Mouse (Mus musculus) NIH3T3 (cell line): ENCODE measurements around the gene Nosip.
A peak's percentile ranks its signal among the peaks of the same experiment; 100 is the strongest.
"Not testable (repeated sequence)": the region's sequence is repeated elsewhere in the genome, so short reads cannot be mapped to it uniquely, and the experiment has no call there.

Experiments used
- DNase-seq: peaks from one replicate; pipeline ENCODE4 v3.0.0-alpha.2; 2012; ENCODE audit warnings: low read depth

Nosip gene

DNA sequence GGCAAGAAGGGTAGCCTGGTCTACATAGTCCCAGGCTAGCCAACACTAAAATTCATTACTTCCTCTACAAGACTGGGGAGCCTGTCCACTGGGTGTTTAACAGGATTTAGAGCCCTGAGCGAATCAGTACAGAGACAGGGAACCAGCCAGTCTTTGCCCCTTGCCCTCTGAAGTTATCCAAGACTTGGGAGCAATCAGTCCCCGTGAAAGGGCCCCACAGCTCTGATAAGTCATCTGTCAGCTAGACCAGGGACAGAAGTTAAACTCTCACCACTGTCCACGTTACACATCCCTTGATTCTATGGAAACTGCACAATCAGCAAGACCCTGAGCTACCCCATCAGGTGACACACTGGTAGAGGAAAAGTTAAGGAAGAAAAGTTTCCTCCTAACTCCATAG, 50.3 kb downstream of the Nosip start:
- no peak for DNase-seq

DNA sequence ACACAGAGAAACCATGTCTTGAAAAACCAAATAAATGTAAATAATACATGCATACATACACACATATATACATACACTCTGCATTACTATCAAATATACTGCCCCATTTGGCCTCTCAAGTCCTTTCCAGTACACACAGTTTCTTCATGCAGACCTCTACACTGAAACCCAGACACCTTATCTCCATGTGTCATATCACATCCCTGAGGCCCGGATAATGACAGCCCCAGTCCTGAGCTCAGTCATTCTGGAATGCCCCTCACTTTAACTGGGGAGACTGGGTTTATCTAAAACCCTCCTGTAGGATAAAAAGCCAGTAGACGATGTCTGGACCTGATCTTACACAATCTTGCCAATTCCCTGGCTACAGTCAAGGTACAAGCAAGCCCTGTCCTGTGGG, 51.2 kb downstream of the Nosip start:
- DNase-seq = no peak

DNA sequence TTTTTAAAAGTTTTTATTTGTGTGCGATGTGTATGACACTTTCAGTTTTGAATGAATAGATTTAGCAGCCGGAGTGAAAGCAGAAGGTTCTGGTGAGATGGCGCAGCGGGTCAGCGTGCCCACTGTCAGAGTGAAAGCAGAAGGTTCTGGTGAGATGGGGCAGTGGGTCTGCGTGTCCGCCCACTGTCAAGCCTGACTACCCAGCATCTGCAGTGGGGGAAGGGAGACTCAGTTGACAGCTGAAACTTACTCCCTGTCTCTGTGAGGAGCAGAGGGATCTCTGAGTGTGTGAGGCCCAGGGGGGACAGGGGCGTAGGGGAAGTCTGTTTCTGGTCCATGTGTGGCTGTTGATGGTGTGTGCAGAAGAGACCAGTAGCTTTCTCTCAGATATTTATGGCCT, 55.3 kb downstream of the Nosip start:
- no peak for DNase-seq

DNA sequence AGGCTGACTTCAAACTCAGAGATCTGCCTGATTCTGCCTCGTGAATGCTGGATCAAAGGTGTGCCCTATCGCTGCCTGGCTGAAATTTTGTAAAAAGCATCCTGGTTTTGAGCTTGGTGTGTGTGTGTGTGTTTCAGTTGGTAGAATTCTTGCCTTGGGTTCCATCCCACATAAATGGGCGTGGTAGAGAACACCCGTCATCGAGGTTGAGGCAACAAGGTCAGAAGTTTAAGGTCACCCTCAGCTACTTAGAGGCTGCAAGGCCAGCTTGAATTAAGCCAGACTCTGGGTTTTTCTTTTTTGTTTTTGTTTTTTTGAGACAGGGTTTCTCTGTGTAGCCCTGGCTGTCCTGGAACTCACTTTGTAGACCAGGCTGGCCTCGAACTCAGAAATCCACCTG, 56.1 kb downstream of the Nosip start:
- DNase-seq = no peak

DNA sequence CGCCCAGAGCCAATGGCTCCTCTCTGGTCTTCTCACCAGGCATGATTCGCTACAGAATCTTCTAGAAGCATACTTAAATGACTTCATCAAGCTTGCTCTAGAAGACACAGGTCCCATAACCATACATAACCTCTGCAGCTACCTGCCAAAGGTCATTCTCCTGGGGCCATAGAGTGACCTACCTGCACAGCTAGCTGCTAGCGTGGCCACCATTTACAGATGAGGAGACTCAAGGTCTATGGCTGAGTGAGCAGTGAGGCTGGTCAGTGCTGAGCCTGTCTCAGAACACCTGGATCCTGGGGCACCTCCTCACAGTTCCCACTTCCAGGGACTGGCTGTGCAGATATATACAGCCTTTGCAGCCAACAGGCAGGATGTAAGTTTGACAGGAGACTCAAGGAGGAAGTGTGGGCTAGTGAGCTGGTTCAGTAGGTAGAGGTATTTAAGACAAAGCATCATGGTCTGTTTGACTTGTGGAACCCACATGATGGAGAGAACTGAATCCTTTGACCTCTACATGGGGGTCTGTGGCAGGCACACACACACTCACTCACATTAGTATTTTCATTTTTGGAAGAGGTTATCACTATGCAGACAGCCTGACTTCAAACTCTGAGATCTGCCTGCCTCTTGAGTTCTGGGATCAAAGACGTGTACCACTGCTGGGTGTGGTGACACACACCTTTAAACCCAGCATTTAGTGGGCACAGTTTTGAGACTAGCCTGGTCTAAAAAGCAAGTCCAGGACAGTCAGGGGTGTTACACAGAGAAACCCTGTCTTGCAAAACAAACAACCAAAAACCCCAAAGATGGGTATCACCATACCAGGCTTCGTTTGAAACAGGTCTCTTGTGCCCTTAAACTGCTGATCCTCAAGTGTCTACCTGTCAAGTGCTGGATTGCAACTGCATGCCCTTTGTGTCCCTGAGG, 57.8 kb downstream of the Nosip start:
- no peak for DNase-seq

DNA sequence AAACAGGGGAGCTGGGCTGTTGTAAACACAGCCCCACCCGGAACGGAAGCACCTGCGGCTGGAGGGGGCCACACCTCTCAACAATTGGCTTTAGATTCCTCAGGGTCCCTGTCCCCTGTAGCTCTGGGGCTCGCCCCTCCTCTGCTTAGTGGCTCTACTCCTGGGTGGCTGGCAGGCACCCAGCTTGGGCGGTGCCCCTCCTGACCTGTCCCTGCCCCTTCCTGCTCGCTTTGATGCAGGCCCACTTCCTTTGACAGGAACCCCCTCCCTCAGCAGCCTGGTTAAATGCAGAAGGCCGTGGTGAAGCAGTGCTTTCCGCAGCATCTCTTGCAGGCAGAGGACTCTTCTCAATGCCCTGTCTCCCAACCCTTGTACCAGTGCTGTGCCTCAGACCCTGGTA, 59.2 kb downstream of the Nosip start:
- no peak for DNase-seq

DNA sequence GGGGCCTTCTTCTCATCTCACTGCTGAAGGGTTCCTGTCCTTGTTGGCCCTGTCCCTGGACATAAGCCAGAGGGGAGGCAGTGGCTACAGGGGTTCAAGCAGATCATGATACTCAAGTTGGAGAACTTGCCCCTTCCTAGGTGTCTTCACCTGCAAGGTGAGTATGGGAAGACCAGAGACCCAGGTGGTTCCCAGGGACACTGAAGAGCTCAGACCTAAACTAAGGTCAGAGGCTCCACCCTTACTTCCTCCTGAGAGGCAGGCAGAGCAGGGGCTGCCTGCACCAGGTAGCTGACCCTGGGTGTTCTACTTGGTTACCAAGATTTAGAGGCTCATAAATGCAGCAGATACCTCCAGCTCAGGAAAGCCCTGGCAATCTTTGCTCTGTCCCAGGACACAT, 59.7 kb downstream of the Nosip start:
- no peak for DNase-seq

DNA sequence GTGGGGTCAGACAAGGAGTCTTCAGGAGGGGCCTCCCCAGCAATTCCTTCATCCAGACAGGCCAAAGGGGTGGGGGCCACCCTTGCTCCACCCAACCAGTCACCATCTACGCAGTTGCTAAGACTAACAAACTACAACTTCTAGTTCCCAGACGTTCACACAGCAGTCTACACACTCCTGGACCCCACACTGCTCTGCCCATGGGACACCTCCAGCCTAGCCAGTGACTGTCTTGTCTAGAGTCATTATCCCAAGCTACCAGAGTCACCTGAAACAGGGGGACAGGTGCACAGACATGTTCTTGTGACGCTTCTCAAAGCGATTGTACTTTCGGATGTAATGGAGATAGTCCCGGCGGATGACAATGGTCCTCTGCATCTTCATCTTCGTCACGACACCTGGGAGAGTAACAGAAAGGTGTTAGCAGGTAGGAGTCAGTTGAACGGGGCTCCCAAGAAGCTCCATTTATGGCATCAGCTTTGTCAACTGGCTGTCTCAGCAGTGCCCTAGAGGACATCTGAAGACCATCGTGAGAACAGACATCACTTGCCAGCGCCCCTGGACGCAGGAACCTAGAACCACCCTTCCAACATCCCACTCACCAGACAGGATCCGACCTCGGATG, 60.4 kb downstream of the Nosip start:
- no peak for DNase-seq

DNA sequence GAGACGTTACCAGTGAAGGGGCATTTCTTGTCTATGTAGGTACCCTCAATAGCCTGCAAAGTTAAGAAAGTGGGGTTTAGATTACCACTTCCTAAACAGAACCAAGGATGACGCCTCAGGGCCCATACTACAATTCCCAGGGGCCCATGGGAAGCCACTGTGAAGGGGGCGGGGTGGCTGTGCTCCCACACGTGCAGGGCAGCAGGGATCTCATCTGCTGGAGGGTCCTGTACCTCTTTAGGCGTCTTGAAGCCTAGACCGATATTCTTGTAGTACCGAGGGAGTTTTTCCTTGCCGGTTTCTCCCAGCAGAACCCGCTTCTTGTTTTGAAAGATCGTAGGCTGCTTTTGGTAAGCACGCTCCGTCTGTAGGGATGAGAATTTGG, 60.9 kb downstream of the Nosip start:
- DNase-seq = peak; percentile 73

DNA sequence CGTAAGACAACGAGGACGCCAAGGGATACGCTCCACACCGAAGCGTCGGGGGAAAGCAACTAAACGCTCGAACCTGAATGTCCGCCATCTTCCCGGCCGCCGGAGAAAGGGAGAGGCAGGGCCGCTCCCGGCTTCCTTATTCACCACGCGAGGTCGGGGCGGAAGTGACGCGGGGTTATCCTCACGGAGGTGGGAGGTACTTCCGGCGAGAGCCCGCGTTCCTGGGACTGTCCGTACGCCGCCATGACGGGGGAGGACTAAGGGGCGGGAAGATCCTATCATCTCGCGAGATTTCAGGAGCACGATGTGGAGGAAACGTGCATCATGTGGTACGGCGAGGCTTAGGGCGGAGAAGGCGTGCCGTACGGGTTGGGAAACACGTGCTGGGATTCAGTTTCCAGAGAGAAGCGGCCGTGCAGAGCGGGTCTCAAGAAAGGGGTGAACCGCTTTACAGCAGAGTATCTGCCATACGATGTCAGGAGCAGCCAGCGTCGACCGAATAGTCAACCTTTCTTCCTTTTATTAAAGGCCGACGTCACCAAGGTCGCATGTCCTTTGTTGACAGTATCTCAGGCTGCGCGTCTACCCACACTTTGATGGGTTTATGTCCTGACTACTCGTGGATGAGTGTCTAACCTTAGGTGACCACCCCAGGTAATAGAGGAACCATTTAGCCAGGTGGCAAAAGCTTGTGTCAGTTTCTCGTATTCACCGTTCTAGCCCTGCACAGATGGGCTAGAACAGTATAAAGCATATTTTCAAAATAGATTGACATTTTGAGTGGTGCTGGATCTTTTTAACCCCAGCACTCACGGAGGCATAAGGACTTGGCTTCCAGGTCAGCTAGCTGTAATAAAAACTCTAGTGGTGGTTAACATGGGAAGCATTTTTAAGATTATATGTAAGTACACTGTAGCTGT, 62.3 kb downstream of the Nosip start, which contains the start of gene Rps11:
TSS of gene Rps11 (minus strand) at position 216 of the 920 bp plus-strand sequence.
- DNase-seq = peak; percentile 100

DNA sequence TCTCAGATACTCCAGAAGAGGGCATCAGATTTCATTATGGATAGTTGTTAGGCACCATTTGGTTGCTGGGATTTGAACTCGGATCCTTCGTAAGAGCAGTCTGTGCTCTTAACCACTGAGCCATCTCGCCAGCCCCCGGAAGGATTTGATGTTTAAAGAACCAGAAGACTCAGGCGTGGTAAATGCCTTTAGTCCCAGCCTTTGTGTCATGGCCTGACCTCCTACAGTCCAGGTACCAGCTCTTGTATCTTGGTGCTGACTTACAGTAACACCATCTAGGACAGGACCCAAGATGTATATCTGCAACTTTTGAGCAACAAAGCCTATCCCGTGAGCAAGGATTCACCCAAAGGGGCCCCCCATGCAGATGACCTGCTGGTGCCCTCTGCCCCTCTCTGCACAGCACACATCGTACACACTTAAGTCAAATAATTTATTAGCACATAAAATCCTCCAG, 62.9 kb downstream of the Nosip start:
- peak; percentile 74 for DNase-seq

DNA sequence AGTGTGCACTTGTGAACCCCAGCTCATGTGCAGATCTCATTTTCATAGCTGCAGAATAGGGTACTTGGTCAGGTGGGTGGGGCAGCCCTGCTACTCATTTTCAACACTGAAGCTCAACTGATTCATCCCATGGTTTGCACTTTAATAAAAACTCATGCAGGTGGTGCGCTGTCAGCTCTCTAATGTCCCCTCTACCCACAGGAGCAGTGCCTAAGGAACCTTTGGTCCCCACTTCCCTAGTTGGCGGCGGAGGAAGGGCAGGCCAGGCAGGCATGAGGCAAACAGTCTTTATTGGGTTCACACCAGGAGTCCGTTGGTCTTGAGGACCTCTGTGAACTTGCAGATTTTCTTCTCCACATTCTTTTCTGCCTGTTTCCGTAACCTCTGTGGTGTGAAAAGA, 63.4 kb downstream of the Nosip start:
- not testable (repeated sequence) for DNase-seq

DNA sequence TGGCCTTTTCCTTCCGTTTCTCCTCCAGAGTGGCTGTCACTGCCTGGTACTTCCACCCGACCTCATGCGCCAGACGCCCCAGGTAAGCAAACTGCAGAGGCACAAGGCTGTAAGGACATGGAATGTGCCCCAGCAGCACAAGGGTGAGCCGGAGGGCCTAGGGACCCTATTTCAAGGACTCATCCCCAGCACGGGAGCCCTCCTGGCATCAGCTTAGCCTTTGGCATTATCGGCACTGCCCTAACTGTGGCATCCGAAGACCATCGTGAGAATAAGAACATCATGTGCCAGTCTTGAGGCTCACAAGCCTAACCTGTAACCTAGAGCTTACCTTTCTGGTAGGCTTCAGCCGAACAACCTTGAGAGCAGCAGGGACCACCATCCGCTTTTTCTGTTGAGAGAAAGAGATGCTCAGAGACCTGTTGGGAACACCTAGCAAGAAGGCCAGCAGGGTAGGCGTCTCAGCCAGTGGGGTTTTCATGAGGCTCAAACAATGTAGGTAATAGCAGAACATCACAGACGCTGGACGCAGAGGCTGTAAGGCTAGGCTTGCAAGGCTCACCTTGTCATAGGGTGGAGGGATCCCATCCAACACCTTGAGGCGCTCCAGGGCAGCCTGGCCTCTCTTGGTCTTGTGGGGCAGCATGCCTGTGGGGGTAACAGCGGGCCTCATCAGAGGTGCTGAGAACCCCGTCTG, 64.1 kb downstream of the Nosip start:
- peak; percentile 16 for DNase-seq

DNA sequence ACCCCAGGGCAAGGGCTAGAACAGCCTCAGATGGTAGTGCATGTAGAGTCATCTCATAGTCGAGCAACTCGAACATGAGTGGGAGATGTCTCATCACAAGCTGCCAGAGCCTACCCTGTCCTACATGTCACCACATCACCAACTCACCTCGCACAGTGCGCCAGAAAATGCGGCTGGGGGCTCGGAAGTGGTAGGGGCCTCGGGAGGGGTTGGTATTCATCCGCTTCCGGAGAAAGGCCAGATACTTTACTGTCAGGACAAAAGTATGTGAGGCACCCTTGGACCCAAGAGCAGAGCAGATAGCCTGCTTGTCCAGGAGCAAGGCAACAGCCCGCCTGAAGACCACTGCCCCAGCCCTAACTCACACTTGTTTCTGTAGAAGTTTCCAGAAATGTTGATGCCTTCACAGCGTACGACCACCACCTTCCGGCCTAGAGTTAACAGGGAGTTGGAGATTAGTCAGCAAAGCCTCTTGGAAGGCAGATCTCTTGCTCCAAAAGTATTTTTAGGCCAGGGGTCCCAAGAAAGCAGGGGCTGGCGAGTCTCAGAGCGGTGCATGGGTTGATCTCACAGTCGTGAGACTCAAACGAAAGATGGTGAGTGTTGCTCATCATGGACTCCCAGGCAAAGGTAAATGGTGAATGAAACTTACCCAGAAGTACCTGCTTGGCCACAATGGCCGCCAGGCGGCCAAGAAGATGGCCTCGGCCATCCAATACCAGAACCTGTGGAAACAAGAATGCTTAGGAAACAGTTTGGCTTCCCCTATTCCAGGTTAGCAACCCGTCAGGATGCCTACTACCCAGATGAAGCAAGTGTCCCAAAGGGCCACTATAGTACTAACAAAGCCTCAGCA, 64.8 kb downstream of the Nosip start:
- DNase-seq = peak; percentile 60
